Mouse (Mus musculus) cerebellum, adult 2 months (tissue): ENCODE results near the gene Fut8. TPM values are rescaled to one million over a fixed set of nuclear protein-coding genes. Genes with fewer than 3 reads are reported as not detected.

ENCODE experiments used
- DNase-seq, 2 experiments: peaks; one replicate each; pipeline ENCODE4 v3.0.0; 2021
- H3K27ac ChIP-seq: fragments of 200-500 bp; 2 replicates; pipeline ENCODE4 v1.5.1; 2012; ENCODE audit warnings: low read length, control low read depth, inconsistent platforms; ENCODE audit not compliant: insufficient read depth
- H3K27me3 ChIP-seq: fragments of 200-500 bp; 2 replicates; pipeline ENCODE4 v1.6.1; 2012; ENCODE audit warnings: inconsistent platforms, mild to moderate bottlenecking, low read length, moderate library complexity; ENCODE audit not compliant: control insufficient read depth, insufficient read depth
- H3K4me1 ChIP-seq: fragments of 200-500 bp; 2 replicates; pipeline ENCODE4 v1.6.1; 2011; ENCODE audit warnings: low read length; ENCODE audit not compliant: control insufficient read depth, insufficient read depth
- H3K4me3 ChIP-seq: fragments of 200-500 bp; replicated peaks from 2 replicates; pipeline ENCODE3; 2011; ENCODE audit warnings: mild to moderate bottlenecking, low read depth, low read length, control low read depth; ENCODE audit not compliant: insufficient read depth
- CTCF ChIP-seq: fragments of 200-500 bp; IDR thresholded peaks from 2 replicates; pipeline ENCODE4 v1.5.1; 2011; ENCODE audit warnings: low read depth, mild to moderate bottlenecking, control low read depth, low read length, moderate library complexity, borderline replicate concordance; ENCODE audit not compliant: insufficient read depth
- POLR2A ChIP-seq: fragments of 200-500 bp; IDR thresholded peaks from 2 replicates; pipeline ENCODE4 v1.6.1; 2011; ENCODE audit warnings: low read length, control low read depth, borderline replicate concordance; ENCODE audit not compliant: insufficient read depth
- WGBS: fragments of 180-500 bp; shearing (Covaris S2); methylation state at CpG from one replicate; pipeline ENCODE4 v1.1.7; 2018; 5-methylcytosine and 5-hydroxymethylcytosine counted together
- polyA plus RNA-seq: library from polyadenylated mRNA; depleted of rRNA; stranded (reverse); fragments of >200 nt; gene quantifications from 2 replicates; pipeline ENCODE4 v1.2.3, GENCODE M21; 2012

The Fut8 gene
- polyA plus RNA-seq, 1 experiment, result 47.4 TPM

GRCm38 (mm10) chr12:77224121-77224520, 13.8 kb upstream of the Fut8 start:
- TF ChIP-seq POLR2A (no peak), CTCF (no peak)
- H3K27ac ChIP-seq, result no peak overlapping the region
- H3K4me1 ChIP-seq, result no peaks in the 10 kb centered on the region
- no peak for DNase-seq
- 76% methylated on average over 4 of the region's 4 CpGs for WGBS
- H3K4me3 ChIP-seq, result no peak overlapping the region
- H3K27me3 ChIP-seq, result no peaks in the 10 kb centered on the region

- H3K4me3 ChIP-seq, result no peak overlapping the region
- TF ChIP-seq CTCF (no peak), POLR2A (no peak)
- no peak for DNase-seq
- no peaks in the 10 kb centered on the region for H3K4me1 ChIP-seq
- 70% methylated on average over 4 of the region's 4 CpGs for WGBS
- H3K27ac ChIP-seq, result no peak overlapping the region
- no peaks in the 10 kb centered on the region for H3K27me3 ChIP-seq
These were observed 13.0 kb upstream of the Fut8 start for GRCm38 (mm10) chr12:77224891-77225290.

- H3K4me1 ChIP-seq, result no peaks in the 10 kb centered on the region
- no peaks in the 10 kb centered on the region for H3K27me3 ChIP-seq
- no peak overlapping the region for H3K27ac ChIP-seq
- DNase-seq, result no peak
- H3K4me3 ChIP-seq, result no peak overlapping the region
- TF ChIP-seq POLR2A (no peak), CTCF (no peak)
- 84% methylated on average over 3 of the region's 3 CpGs for WGBS
These were observed 12.2 kb upstream of the Fut8 start for GRCm38 (mm10) chr12:77225727-77226126.

- Histone ChIP-seq H3K4me3 (no peak overlapping the region), H3K27ac (no peak overlapping the region), H3K4me1 (no peaks in the 10 kb centered on the region), H3K27me3 (no peaks in the 10 kb centered on the region)
- TF ChIP-seq CTCF, result no peak
- TF ChIP-seq POLR2A, result no peak
- DNase-seq, result no peak
- WGBS, result 83% methylated on average over 4 of the region's 4 CpGs
These were observed 2.0 kb upstream of the Fut8 start for GRCm38 (mm10) chr12:77235958-77236357.

- TF ChIP-seq CTCF (peak; percentile 15; the same call in 1 of the 2 replicates), POLR2A (peak; percentile 85)
- 1% methylated on average over 115 of the region's 120 CpGs for WGBS
- Histone ChIP-seq H3K4me1 (peaks cover 3% of the 10 kb centered on the region; the same call in 1 of the 2 replicates), H3K27ac (peak overlapping the region; percentile 95), H3K4me3 (peak overlapping the region; percentile 91), H3K27me3 (no peaks in the 10 kb centered on the region)
- DNase-seq, result peak; percentile 95 to 96
These were observed 835 bp downstream of the Fut8 start for GRCm38 (mm10) chr12:77238531-77239389.

- TF ChIP-seq POLR2A, result peak; percentile 14; the same call in 1 of the 2 replicates
- TF ChIP-seq CTCF, result no peak
- H3K27me3 ChIP-seq, result no peaks in the 10 kb centered on the region
- DNase-seq, result peak; percentile 64 to 73
- under 1% methylated on average over 29 of the region's 29 CpGs for WGBS
- peaks cover 6% of the 10 kb centered on the region; the same call in 1 of the 2 replicates for H3K4me1 ChIP-seq
- H3K4me3 ChIP-seq, result peak overlapping the region; percentile 91
- H3K27ac ChIP-seq, result peak overlapping the region; percentile 95
These were observed 1.6 kb downstream of the Fut8 start for GRCm38 (mm10) chr12:77239390-77240061.

GRCm38 (mm10) chr12:77240372-77240771, 2.4 kb downstream of the Fut8 start:
- 3% methylated on average over 6 of the region's 6 CpGs for WGBS
- Histone ChIP-seq H3K27ac (no peak overlapping the region; the same call in 1 of the 2 replicates), H3K4me1 (peaks cover 10% of the 10 kb centered on the region; the same call in 1 of the 2 replicates), H3K27me3 (no peaks in the 10 kb centered on the region), H3K4me3 (peak overlapping the region; percentile 91)
- no peak for DNase-seq
- no peak for TF ChIP-seq POLR2A
- TF ChIP-seq CTCF, result no peak

- WGBS, result 11% methylated on average over 1 of the region's 1 CpGs
- peak overlapping the region; percentile 91 for H3K4me3 ChIP-seq
- no peaks in the 10 kb centered on the region for H3K27me3 ChIP-seq
- H3K4me1 ChIP-seq, result peaks cover 10% of the 10 kb centered on the region; the same call in 1 of the 2 replicates
- DNase-seq, result peak in 1 of 2 experiments; percentile 53
- no peak overlapping the region for H3K27ac ChIP-seq
- TF ChIP-seq CTCF (0 out of 2 replicates have a peak, but pooled peaks have one; percentile 14), POLR2A (no peak)
These were observed 2.9 kb downstream of the Fut8 start for GRCm38 (mm10) chr12:77240839-77241238.
